Mouse (Mus musculus) thymus, postnatal 4 days (tissue): ENCODE results near the gene Spp1.
A peak's percentile ranks its signal among the peaks of the same experiment; 100 is the strongest.
"Not testable (repeated sequence)": the region's sequence is repeated elsewhere in the genome, so short reads cannot be mapped to it uniquely, and the experiment has no call there.

Experiments used
- DNase-seq: peaks from one replicate; pipeline ENCODE4 v3.0.0; 2021

The Spp1 gene

GRCm38 (mm10) chr5:104436406-104437076 lies 1.6 kb downstream of the Spp1 start:
- DNase-seq = no peak

- no peak for DNase-seq
Measured at GRCm38 (mm10) chr5:104442396-104442795, 7.5 kb downstream of the Spp1 start.

GRCm38 (mm10) chr5:104442850-104443249 lies 7.9 kb downstream of the Spp1 start:
- DNase-seq = no peak

DNA sequence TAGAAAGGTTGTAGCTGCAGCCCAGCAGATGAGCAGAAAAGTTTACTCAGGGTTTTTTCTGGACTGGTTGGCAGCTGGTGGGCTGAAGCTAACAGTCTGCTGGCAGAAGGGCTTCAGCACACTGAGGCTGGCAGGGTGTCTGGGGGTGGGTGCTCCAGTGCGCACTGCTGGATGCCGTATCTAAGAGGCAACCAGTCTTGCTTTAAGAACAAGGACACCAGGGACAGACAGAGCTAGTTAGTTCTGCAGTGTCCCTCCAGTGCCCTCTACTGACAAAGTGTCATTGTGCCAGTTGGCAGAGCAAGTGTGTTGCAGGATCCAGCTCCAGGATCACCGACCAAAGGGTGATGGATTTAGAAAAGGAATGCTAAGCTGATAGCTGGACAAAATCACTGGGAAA lies 11.2 kb downstream of the Spp1 start:
- DNase-seq = no peak

GRCm38 (mm10) chr5:104448346-104448745 lies 13.4 kb downstream of the Spp1 start:
- DNase-seq = not testable (repeated sequence)

GRCm38 (mm10) chr5:104449491-104449890 lies 14.6 kb downstream of the Spp1 start:
- DNase-seq = no peak

DNA sequence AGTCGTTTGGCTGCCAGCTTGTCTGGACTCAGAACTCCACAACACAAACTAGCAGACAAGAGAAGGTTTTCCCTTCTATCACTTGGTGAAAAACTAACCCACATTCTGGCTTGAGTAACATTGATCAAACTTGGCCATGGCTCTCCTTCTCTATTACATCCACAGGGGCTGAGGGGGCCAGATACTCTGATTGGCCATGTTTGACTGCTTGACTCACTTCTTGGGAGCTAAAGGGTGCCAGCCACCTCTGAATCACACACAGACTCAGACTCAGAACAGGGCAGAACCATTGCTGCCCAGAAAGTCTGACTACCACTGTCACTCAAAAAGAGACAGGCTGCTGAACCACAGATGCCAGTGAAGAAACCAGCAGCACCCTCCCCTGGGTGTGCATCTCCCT lies 18.2 kb downstream of the Spp1 start:
- DNase-seq = no peak

- DNase-seq = no peak
Measured at GRCm38 (mm10) chr5:104454564-104454963, 19.6 kb downstream of the Spp1 start.

GRCm38 (mm10) chr5:104458832-104459705 lies 24.2 kb downstream of the Spp1 start, which contains the start of gene Pkd2:
Gene Pkd2, plus strand, starts transcription at chr5:104459450.
- DNase-seq = peak; percentile 14

DNA sequence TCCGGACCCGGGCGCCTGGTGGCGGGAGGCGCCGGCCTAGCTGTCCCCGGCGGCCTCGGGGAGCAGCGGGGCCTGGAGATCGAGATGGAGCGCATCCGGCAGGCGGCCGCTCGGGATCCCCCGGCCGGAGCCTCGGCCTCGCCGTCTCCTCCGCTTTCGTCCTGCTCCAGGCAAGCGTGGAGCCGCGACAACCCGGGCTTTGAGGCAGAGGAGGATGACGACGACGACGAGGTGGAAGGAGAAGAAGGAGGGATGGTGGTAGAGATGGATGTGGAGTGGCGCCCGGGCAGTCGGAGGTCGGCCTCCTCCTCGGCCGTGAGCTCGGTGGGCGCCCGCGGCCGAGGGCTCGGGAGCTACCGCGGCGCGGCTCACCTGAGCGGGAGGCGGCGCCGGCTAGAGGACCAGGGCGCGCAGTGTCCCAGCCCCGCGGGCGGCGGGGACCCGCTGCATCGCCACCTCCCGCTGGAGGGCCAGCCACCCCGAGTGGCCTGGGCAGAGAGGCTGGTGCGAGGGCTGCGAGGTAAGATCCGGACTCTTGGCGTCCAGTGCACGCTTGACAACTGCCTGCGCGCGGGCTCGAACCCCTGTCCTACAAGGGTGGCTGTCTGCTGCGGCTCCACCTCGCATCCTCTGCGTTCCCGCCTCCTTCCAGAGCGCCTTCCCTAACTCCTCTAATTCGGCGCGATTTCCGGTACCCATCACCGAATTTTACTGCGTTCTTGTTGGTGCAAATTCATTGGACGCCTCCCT lies 25.0 kb downstream of the Spp1 start:
- DNase-seq = peak; percentile 24

- DNase-seq = no peak
Measured at GRCm38 (mm10) chr5:104460456-104460838, 25.5 kb downstream of the Spp1 start.

- DNase-seq = no peak
Measured at GRCm38 (mm10) chr5:104460856-104461255, 25.9 kb downstream of the Spp1 start.

GRCm38 (mm10) chr5:104465279-104465678 lies 30.4 kb downstream of the Spp1 start:
- DNase-seq = no peak

- no peak for DNase-seq
Measured at GRCm38 (mm10) chr5:104465731-104466130, 30.8 kb downstream of the Spp1 start.

GRCm38 (mm10) chr5:104466816-104467215 lies 31.9 kb downstream of the Spp1 start:
- DNase-seq = no peak

- no peak for DNase-seq
Measured at GRCm38 (mm10) chr5:104468586-104468985, 33.7 kb downstream of the Spp1 start.

GRCm38 (mm10) chr5:104470981-104471391 lies 36.1 kb downstream of the Spp1 start:
- no peak for DNase-seq

GRCm38 (mm10) chr5:104472371-104472770 lies 37.5 kb downstream of the Spp1 start:
- DNase-seq = peak; percentile 48

DNA sequence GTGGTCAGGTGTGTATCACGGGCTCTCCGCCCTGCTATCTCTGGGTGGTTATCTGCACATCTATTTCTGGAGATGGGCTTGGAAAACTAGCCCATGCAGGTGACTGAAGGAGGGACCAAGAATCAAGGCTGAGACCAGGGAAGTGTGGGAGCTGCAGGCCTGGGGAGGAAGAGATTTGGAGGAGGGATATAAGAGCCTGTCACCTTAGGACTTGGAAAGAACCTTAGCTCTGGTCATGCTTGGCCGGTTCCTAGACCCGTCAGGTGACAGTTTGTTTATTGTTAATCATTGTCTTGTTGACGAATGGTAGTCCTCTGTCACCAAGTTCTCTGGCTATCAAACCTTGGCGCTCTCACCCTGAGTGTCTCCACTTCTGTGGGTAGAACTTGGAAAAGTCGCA lies 45.4 kb downstream of the Spp1 start:
- no peak for DNase-seq

DNA sequence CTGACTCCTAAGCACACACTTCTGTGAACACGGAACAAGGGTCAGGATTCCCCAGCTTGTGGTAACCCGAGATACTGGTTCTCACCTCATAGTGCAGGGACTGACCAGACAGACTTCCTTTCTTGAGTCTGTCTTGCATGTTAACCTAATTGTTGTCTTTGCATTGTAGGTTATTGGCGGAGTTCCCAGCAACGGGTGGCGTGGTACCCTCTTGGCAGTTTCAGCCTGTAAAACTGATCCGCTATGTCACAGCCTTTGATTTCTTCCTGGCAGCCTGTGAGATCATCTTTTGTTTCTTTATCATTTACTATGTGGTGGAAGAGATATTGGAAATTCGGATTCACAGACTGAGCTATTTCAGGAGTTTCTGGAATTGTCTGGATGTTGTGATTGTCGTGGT lies 47.9 kb downstream of the Spp1 start:
- DNase-seq = no peak
